Mouse (Mus musculus) monocyte, adult 5-6 weeks (primary cell): ENCODE measurements around the gene Gm5751. TPM values are rescaled to one million over a fixed set of nuclear protein-coding genes. Genes with fewer than 3 reads are reported as not detected.
"Not testable (repeated sequence)": the region's sequence is repeated elsewhere in the genome, so short reads cannot be mapped to it uniquely, and the experiment has no call there.

Experiments
- ATAC-seq: fragments of 153-309, 156-312 bp; replicated peaks from 2 replicates; pipeline ENCODE4 v1.8.0; 2017; ENCODE audit warnings: mild to moderate bottlenecking; ENCODE audit not compliant: low TSS enrichment, insufficient number of reproducible peaks, severe bottlenecking, poor library complexity, low FRiP score
- total RNA-seq: library from RNA; stranded (forward); fragments of 200-1000, 200-491, 200-594 nt; gene quantifications from 3 replicates; pipeline ENCODE4 v1.2.3, GENCODE M21; 2017

Gm5751 gene
- total RNA-seq: not detected in 3 replicates

DNA sequence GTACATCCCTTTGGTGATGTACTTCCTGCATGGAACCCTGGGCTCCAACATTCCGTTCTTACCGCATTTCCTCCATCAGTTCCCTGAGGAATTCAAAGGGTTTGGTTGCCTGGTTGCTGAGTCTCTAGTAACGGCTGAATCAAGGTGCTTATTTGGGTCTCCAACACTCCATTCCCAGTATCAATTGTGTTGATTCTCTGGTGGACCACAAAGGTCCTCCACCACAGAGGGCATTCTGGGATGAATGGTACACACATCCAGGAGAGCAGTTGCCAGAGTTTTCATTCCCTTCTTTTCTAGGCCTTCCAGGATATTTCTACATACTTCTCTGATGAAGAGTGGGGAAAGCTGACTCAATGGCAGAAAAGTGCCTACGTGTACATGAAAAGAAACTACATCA is at the start of gene Gm5751:
TSS of gene Gm5751 (plus strand) at position 301 of the 400 bp plus-strand sequence.
- not testable (repeated sequence) for ATAC-seq

DNA sequence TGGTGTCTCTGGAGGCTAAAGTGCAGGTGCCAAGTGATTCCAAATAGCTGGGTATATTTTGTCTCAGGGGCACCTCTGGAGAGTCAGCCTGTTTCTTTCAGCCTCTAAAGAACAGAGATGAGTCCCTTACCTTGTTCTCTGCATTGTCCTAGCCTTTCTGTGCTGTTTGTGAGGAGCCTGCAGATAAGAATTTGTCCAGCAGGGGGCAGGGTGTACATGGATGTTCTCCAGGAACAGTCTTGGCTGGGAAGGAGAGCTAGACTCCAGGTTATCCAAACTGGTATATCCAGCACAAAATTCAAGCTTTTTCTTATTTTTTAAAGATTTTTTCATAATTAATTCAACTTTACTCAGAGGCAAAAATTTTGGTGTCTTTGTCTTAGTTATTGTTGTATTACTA is 42.0 kb upstream of the Gm5751 start:
- no peak for ATAC-seq

DNA sequence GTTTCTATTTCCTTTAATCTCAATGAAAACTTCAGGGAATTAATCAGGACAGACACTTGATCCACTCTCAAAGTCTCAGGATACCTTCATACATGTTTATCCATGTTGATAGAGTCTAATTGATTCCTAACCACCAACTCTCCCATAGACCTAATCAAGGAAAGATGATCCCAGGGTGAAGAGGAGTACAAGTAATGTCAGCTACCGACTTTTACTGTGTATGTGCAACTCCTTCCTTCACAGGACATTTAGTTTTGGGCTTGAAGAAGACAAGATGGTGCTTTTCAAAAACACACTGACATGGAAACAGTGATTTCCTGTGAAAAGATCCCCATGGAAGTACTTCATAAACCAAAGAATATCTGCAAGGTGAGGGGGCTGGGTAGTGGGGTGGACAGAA is 30.4 kb upstream of the Gm5751 start, which contains the start of gene Gm6592:
TSS of gene Gm6592 (plus strand) at position 301 of the 400 bp plus-strand sequence.
- no peak for ATAC-seq

DNA sequence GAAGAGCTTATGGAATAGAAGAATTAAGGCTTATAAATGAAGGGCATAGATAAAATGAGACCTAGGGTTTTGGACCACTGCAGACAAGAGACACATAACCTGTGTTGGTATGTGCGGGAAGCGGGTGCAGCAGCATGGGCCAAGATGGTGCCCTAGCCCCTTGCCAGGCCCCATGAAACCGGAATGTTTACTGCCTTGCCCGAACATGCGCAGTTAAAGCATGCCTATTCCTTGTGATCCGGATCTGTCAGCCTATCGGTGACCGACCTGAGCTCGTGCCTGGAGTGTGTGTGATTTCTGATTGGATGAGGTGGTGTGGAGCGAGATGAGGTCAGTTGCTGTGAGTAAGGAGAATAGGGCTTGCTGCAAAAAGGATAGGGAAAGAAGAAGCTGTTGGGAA is 21.6 kb upstream of the Gm5751 start:
- no peak for ATAC-seq

DNA sequence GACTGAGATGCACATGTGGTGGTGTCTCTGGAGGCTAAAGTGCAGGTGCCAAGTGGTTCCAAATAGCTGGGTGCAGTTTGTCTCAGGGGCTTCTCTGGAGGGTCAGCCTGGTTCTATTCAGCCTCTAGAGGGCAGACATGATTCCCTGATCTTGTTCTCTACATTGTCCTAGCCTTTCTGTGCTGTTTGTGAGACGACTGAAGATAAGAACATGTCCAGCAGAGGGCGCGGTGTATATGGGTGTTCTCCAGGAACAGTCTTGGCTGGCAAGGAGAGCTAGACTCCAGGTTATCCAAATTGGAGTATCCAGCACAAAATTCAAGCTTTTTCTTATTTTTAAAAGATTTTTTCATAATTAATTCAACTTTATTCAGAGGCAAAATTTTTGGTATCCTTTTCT is 9.7 kb upstream of the Gm5751 start:
- ATAC-seq: not testable (repeated sequence)

DNA sequence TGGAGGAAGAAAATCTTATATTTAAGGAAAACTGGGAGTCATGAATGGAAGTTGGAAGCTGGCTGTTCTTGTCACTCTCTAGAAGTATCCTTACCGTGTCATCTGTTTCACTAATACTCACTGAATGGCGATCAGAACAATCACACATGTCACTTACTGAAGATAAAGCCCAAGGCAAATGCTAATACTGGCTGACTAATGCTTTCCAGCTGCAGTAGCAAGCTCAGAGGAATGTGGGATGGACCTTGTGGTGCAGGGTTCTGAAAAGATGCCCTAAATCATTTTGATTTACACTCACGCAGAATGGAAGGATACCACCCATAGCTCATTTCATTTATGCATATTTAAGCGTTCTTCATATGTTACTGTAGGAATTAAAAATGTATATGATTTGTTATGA is 10.3 kb downstream of the Gm5751 start:
- ATAC-seq: no peak

DNA sequence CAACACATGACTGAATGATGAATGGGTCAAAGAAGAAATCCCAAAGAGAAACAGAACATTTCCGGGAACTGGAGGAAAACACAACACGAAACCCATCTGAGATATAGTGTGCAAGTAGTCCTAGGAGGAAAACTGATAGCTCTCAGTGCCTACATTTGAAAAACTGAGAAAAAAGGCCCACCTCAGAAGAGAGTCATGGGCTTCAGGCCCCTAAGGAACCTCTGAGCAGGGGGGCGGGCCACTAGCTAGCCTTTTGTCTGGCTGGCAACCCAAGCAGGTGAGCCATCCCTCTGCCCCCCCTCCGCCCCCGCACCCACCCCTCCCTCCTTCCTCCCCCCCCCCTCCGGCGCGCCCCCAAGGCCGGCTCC is 17.9 kb downstream of the Gm5751 start:
- ATAC-seq: no peak

DNA sequence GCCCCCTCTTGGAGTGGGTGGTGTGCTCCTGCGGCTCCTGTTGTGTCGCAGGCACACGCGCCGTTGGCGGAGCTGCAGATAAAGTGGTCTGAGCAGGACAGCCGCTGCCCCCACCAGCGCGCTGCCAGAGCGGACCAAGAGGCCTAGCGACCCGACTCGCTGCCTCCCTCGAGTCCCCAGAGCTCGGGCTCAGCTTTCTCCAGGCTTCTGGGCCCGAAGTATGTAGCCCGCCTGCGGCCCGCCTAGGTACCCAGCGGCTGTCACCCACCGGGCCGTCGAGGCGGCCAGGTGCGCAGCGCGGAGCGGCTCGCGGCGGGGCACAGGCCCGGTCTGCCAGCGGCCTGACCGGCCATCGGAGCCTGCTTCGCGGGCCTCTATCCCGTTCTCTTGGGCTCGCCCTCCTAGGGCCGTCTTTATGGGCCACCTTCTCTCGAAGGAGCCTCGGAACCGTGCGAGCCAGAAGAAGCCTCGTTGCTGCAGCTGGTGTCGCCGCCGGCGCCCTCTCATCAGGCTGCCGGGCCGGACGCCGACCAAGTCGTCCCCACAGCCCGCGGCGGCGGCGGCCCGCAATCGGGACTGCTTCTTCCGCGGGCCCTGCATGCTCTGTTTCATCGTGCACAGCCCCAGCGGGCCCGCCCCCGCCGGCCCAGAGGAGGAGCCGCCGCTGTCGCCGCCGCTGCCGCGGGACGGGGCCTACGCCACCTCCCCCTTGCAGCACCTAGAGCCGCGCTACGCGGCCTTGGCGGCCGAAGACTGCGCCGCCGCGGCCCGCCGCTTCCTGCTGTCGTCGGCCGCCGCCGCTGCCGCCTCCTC is 18.5 kb downstream of the Gm5751 start, which contains the start of gene B630019K06Rik:
TSS of gene B630019K06Rik (plus strand) at position 40 of the 813 bp plus-strand sequence.
- 0 out of 2 replicates have a peak, but pooled peaks have one; percentile 47 for ATAC-seq

DNA sequence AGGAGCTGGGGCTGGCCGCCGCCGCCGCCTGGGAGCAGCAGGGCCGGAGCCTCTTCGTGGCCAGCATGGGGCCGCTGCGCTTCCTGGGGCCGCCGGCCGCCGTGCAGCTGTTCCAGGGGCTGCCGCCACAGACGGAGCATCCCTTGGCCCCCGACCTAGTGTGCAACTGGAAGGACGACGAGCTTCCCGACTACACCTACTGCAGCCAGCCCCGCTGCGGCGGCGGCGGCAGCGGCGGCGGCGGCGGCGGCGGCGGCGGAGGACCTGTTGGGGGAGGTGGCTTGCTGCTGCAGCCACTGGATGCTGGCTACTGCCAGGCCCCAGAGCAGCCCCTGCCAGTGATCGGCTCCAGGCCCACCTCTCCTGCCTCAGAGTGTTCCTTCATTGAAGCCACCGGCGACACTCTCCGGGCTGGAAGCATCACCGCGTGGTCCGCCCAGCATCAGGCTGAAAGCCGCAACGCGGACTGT is 19.2 kb downstream of the Gm5751 start:
- ATAC-seq: no peak

DNA sequence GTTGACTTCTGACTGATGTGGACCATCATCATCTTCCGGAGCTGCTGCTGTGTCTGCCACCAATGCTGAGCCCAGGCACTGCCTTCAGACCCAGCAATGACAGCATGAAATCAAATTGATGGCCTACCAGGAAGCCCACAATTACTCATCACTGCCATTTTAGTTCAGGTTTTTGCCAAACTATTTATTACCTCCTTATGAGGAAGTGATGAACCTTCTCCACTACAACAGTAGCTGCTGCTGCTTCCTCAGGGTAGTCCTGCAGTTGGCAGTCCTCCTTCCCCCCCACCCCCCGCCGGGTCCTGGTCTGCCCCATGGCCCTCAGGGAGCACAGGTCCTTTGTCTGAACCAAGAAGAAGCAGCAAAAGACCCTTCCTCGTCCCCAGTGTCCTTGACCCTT is 26.8 kb downstream of the Gm5751 start:
- ATAC-seq: no peak

DNA sequence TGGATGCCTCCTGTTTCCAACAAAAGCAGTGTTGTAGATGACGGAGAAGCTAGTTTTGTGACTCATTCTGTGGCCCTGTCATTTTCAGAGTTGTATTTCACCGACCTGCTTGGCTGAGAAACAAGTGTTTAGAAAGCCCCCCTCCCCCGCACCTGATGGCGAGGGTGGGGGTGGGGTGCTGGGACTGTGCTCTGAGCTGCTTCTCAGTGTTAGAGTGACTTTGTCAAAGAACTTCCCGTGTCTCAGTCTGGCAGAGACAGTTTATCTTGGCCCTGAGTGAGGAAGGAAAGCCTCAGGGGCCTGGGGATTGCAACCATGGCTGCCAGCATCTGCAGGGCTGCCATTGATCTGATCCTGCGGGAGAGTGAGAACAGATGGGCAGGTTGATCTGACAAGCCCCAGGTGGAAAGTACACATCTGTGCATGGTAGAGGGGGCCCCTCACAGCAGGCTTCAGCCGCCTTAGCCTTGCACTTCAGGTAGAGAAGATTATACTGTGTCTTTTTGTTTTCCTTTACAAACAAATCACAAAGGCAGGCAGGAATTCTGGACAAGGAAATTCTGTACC is 27.9 kb downstream of the Gm5751 start:
- ATAC-seq: no peak

DNA sequence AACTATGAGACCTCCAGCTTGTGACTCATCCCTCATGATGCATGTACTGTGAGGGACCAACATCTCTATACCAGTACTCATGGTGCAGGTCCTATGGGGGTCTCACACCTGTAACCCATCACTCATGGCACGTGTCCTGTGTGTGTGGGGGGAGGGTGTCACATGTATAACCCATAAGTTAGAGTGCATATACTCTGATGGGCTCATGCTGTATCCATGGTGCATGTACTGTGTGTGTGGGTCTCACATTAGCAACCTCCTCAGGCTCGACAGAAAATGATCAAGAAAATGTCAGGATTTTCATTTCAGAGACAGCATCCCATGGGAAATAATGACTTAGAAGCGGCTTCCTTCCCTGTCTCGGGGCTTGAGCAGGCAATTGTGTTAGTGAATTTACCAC is 47.0 kb downstream of the Gm5751 start:
- no peak for ATAC-seq

DNA sequence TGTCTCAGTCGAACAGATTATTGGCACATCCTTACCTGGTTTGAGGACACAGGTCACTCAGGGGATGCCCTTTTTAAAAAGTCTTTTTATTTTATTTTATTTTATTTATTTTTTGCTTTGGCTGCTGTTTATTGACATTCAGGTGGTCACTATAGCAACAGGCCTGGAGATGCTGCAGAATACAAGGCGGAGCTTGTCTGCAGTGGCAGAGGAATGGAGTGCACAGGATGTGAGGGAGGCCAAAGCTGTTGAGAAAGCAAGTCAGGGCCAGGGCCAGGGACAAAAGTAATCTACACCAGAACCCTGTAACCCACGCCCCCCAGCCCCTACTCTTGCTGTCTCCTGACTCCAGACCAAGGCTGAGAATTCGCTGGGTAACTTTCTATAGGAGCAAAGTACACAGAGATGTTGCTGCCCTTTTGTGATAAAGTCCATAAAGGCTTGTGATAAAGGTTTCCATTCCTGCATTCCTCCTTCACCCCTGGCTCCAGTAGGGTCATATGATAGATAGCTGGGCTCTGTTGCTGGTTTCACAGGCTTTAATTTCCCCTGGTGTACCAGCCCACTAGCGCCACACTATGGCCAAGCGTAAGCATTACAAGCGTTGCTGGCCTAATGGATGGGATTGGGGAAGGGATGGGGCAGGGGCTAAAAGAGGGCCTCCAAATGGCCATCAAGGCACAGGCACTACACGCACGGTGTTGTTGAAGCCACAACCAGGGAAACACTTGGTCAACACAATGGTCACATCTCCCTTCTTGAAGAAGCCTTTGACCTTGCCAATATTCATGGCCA is 48.0 kb downstream of the Gm5751 start:
- no peak for ATAC-seq

DNA sequence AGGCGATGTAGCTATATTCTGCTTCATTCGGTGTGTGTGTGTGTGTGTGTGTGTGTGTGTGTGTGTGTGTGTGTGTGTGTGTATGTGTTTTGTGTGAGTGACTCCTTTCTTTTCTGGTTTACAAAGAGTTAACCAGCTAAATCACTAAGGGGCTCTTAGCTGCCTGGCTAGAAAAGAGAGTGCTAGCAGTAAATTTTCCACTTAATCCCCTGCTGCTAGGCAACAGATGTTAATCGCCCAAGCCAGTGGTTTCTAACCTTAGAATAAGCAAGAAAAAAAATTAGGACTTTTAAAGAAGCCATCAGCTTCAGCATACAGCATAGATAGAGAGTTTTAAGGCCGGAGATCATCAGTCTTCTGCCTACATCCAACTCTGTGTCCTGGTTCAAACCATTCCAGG is 53.3 kb downstream of the Gm5751 start:
- no peak for ATAC-seq

Other genes starting within 250 kb of the Gm5751 start
- gene Ssxb8, start 183.4 kb upstream of the Gm5751 start, total RNA-seq: not detected in 3 replicates
- gene Ssx9, start 125.8 kb upstream of the Gm5751 start, total RNA-seq: not detected in 3 replicates
- not detected in 3 replicates for gene Ssxb5, start 70.6 kb upstream of the Gm5751 start, total RNA-seq
- gene Gm6592, start 30.3 kb upstream of the Gm5751 start, total RNA-seq: not detected in 3 replicates
- 0.48 to 1.2 TPM (median 0.49 TPM) in 3 replicates for gene B630019K06Rik, start 18.1 kb downstream of the Gm5751 start, total RNA-seq
- gene Fthl17b, start 88.7 kb downstream of the Gm5751 start, total RNA-seq: not detected in 3 replicates
- not detected in 3 replicates for gene Fthl17c, start 102.3 kb downstream of the Gm5751 start, total RNA-seq
- gene Fthl17d, start 112.5 kb downstream of the Gm5751 start, total RNA-seq: not detected in 3 replicates
- gene Fthl17e, start 159.2 kb downstream of the Gm5751 start, total RNA-seq: not detected in 3 replicates
- gene Fthl17f, start 188.8 kb downstream of the Gm5751 start, total RNA-seq: not detected in 3 replicates
- not detected in 3 replicates for gene 4930402K13Rik, start 230.3 kb downstream of the Gm5751 start, total RNA-seq